Mouse (Mus musculus): Measurements from ENCODE around the gene Zfp648. TPM values are rescaled to one million over a fixed set of nuclear protein-coding genes. Genes with fewer than 3 reads are reported as not detected.

Zfp648 gene
- not detected for total RNA-seq (2021)

- no peak for DNase-seq
Measured at GRCm38 (mm10) chr1:154200955-154201722, at the start of gene Zfp648. Zfp648 (plus strand) TSS chr1:154201187.

- DNase-seq, result no peak
Measured at GRCm38 (mm10) chr1:154152539-154152938, 48.4 kb upstream of the Zfp648 start.

- no peak for DNase-seq
Measured at GRCm38 (mm10) chr1:154153800-154154199, 47.2 kb upstream of the Zfp648 start.

GRCm38 (mm10) chr1:154156177-154157062, 44.6 kb upstream of the Zfp648 start:
- DNase-seq, result no peak

GRCm38 (mm10) chr1:154157131-154157530, 43.9 kb upstream of the Zfp648 start:
- no peak for DNase-seq

GRCm38 (mm10) chr1:154167696-154168095, 33.3 kb upstream of the Zfp648 start:
- DNase-seq, result no peak

- DNase-seq, result no peak
Measured at GRCm38 (mm10) chr1:154175334-154175733, 25.7 kb upstream of the Zfp648 start.

GRCm38 (mm10) chr1:154177781-154178180, 23.2 kb upstream of the Zfp648 start:
- DNase-seq, result no peak

GRCm38 (mm10) chr1:154178541-154179155, 22.3 kb upstream of the Zfp648 start:
- DNase-seq, result no peak

GRCm38 (mm10) chr1:154180952-154181351, 20.0 kb upstream of the Zfp648 start:
- peak; percentile 86 for DNase-seq

GRCm38 (mm10) chr1:154182396-154183076, 18.5 kb upstream of the Zfp648 start:
- no peak for DNase-seq

- no peak for DNase-seq
Measured at GRCm38 (mm10) chr1:154183077-154183751, 17.8 kb upstream of the Zfp648 start.

GRCm38 (mm10) chr1:154188229-154188628, 12.8 kb upstream of the Zfp648 start:
- DNase-seq, result no peak

- no peak for DNase-seq
Measured at GRCm38 (mm10) chr1:154188631-154189030, 12.4 kb upstream of the Zfp648 start.

- peak; percentile 66 for DNase-seq
Measured at GRCm38 (mm10) chr1:154189842-154190530, 11.0 kb upstream of the Zfp648 start.

- no peak for DNase-seq
Measured at GRCm38 (mm10) chr1:154198896-154199295, 2.1 kb upstream of the Zfp648 start.

- DNase-seq, result peak; percentile 35
Measured at GRCm38 (mm10) chr1:154202580-154202979, 1.6 kb downstream of the Zfp648 start.

GRCm38 (mm10) chr1:154203386-154203785, 2.4 kb downstream of the Zfp648 start:
- no peak for DNase-seq

GRCm38 (mm10) chr1:154204652-154205573, 3.9 kb downstream of the Zfp648 start:
- DNase-seq, result no peak

- no peak for DNase-seq
Measured at GRCm38 (mm10) chr1:154219991-154220390, 19.0 kb downstream of the Zfp648 start.
